Mouse (Mus musculus) ovary, postnatal 36 days (tissue): ENCODE data around the gene Vmn2r13.
"Not testable (repeated sequence)": the region's sequence is repeated elsewhere in the genome, so short reads cannot be mapped to it uniquely, and the experiment has no call there.

Source experiments
- DNase-seq: peaks from one replicate; pipeline ENCODE4 v3.0.0; 2022; ENCODE audit warnings: low spot score, mixed read lengths

Gene Vmn2r13

GRCm38 (mm10) chr5:109192099-109192498, at the start of gene Vmn2r13:
Gene Vmn2r13, minus strand, starts transcription at chr5:109192199.
- DNase-seq: not testable (repeated sequence)

GRCm38 (mm10) chr5:109224608-109225007, 32.6 kb upstream of the Vmn2r13 start, which contains the start of gene Vmn2r14:
Gene Vmn2r14, minus strand, starts transcription at chr5:109224708.
- no peak for DNase-seq

- DNase-seq: not testable (repeated sequence)
Observed at GRCm38 (mm10) chr5:109166851-109167250, 25.1 kb downstream of the Vmn2r13 start.

GRCm38 (mm10) chr5:109160121-109160520, 31.9 kb downstream of the Vmn2r13 start:
- no peak for DNase-seq

- not testable (repeated sequence) for DNase-seq
Observed at GRCm38 (mm10) chr5:109159576-109159975, 32.4 kb downstream of the Vmn2r13 start.

GRCm38 (mm10) chr5:109158488-109159485, 33.2 kb downstream of the Vmn2r13 start:
- DNase-seq: not testable (repeated sequence)

- no peak for DNase-seq
Observed at GRCm38 (mm10) chr5:109139546-109139945, 52.5 kb downstream of the Vmn2r13 start.

GRCm38 (mm10) chr5:109136731-109137130, 55.3 kb downstream of the Vmn2r13 start:
- DNase-seq: no peak
